Mouse (Mus musculus): Measurements from ENCODE around the gene Nudt1. TPM values are rescaled to one million over a fixed set of nuclear protein-coding genes. Genes with fewer than 3 reads are reported as not detected.

The Nudt1 gene
- polyA plus RNA-seq, 1 experiment: 21.0 TPM

DNA sequence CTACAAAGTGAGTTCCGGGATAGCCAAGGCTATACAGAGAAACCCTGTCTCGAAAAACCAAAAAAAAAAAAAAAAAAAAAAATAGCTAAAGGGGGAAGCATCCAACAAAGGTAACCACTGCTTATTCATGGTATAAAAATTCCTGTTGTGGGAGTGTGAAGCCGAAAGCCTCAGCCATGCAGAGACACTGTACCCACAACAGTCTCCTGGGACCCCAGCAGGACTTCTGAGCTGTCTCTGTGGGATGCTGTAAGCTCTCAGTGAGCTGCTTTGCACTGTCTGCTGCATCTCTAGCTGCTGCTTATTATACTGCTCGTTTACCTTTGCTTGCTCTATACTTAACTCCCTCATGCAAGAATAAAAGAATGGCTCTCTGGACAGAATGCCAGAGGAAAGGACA lies 23.2 kb upstream of the Nudt1 start:
- no peaks in the 10 kb centered on the region for H3K9me3 ChIP-seq
- peaks cover 19% of the 10 kb centered on the region for H3K4me1 ChIP-seq
- no peak overlapping the region for H3K4me3 ChIP-seq (replicated peaks)
- H3K27me3 ChIP-seq (replicated peaks): no peaks in the 10 kb centered on the region
- H3K36me3 ChIP-seq (replicated peaks; ENCODE audit: low read length): peaks cover 85% of the 10 kb centered on the region
- TF ChIP-seq GATA1 (IDR thresholded peaks at IDR 0.05; ENCODE audit: borderline replicate concordance, low read length) (no peak), FLI1 (IDR thresholded peaks at IDR 0.05; ENCODE audit: low read length) (no peak)

DNA sequence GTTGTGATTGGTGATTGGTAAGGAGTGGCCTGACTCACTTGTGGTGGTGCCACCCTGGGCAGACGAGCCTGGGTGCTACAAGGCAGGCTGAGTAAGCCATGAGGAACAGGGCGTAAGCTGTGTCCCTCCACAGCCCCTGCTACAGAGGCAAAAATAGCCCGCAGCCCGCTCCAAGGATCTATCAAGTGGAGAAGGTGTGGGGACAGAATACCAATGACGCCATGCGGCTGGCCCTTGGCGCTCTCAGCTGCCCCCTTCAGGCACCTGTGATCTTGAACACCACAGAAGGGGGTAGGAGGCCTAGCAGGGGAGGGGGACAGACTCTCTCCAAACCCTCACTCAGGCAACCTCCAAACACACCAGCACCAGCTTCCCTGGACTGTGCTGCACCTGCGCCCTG lies 15.4 kb upstream of the Nudt1 start:
- Histone ChIP-seq H3K4me1 (peaks cover 30% of the 10 kb centered on the region), H3K9me3 (no peaks in the 10 kb centered on the region), H3K4me3 (replicated peaks) (no peak overlapping the region), H3K27me3 (replicated peaks) (no peaks in the 10 kb centered on the region), H3K36me3 (replicated peaks; ENCODE audit: low read length) (peaks cover 91% of the 10 kb centered on the region)
- TF ChIP-seq GATA1 (IDR thresholded peaks at IDR 0.05; ENCODE audit: borderline replicate concordance, low read length) (no peak), FLI1 (IDR thresholded peaks at IDR 0.05; ENCODE audit: low read length) (no peak)

DNA sequence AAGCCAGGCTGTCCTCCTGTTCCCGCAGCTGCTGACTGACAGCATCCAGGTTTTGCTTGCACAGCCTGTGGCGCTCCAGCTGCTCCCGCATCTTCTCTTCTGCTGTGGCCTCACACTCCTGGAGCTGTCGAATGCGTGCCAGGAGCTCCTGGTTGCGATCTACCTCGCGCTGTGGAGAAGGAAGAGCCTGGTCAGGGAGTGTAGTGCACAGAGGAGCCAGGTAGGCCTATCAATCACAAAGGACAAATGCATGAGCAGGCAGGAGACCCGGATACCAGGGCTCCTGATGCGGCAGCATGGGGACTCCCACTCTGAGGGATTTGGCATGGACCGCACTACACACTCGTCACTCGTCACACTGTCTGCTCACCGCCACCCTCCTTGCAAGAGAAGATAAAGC lies 13.9 kb upstream of the Nudt1 start:
- no peak for TF ChIP-seq GATA1 (IDR thresholded peaks at IDR 0.05; ENCODE audit: borderline replicate concordance, low read length)
- TF ChIP-seq FLI1 (IDR thresholded peaks at IDR 0.05; ENCODE audit: low read length): no peak
- peaks cover 26% of the 10 kb centered on the region for H3K4me1 ChIP-seq
- no peaks in the 10 kb centered on the region for H3K27me3 ChIP-seq (replicated peaks)
- H3K4me3 ChIP-seq (replicated peaks): no peak overlapping the region
- peaks cover 94% of the 10 kb centered on the region for H3K36me3 ChIP-seq (replicated peaks; ENCODE audit: low read length)
- no peaks in the 10 kb centered on the region for H3K9me3 ChIP-seq

DNA sequence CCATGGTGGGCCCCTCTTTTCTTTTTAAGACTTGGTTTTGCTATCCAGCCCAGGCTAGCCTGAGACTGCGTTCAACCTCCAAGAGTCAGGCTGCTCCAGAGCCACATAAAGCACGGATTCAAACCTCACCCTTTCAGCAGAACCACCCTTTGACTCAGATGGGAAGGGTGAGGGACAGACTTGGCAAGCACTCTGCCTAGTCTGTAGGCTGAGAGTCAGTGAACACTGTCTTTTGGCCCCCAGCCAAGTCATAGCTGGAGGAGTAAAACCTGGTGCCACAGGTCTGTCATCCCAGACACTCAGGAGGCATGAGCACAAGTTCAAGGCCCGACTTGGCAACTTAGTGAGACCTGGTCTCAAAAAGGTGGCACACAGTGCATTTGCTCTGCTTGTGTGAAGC lies 4.7 kb upstream of the Nudt1 start:
- no peak for TF ChIP-seq GATA1 (IDR thresholded peaks at IDR 0.05; ENCODE audit: borderline replicate concordance, low read length)
- TF ChIP-seq FLI1 (IDR thresholded peaks at IDR 0.05; ENCODE audit: low read length): no peak
- H3K36me3 ChIP-seq (replicated peaks; ENCODE audit: low read length): peaks cover 56% of the 10 kb centered on the region
- H3K4me1 ChIP-seq: peaks cover 59% of the 10 kb centered on the region

DNA sequence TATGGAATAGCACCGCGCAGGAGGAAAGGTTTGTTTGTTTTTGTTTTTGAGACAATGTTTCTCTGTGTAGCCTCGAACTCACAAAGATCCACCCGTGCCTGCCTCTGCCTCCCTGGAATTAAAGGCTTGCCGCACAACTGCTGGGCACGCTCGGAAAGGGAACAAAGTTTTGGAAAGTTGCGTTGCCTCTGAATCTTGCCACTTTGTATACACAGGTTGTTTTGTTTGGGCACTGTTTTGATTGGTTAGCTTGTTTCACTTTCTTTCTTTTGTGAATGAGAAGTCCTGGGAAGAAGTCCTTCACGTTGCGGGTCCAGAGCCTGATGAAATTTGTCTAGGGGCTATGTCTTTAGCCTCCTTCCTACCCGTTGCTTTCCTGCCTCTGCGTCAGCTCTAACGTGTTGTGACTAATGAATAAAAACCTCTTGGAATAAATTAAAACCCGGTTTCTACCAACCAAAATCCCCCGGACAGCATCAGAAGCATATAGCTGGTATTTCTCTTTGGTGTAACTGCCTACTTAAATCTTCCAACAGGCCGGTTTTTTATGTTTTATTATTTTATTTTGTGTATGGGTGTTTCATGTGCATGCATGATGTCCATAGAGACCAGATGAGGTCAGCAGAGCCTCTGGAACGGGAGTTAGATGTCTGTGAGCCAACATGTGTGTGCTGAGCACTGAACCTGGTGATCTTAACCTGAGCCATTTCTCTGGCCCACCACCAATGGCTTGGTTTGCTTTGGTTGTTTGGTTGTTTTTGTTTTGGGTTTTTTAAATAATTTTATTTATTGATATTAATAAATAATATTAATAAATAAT lies 510 bp downstream of the Nudt1 start:
- Histone ChIP-seq H3K36me3 (replicated peaks; ENCODE audit: low read length) (peaks cover 29% of the 10 kb centered on the region), H3K4me3 (replicated peaks) (peak overlapping the region; percentile 98), H3K9me3 (no peaks in the 10 kb centered on the region), H3K27me3 (replicated peaks) (no peaks in the 10 kb centered on the region), H3K4me1 (peaks cover 62% of the 10 kb centered on the region)
- TF ChIP-seq GATA1 (IDR thresholded peaks at IDR 0.05; ENCODE audit: borderline replicate concordance, low read length) (no peak), FLI1 (IDR thresholded peaks at IDR 0.05; ENCODE audit: low read length) (no peak)

More for the DNA sequence above, 4.7 kb upstream of the Nudt1 start:
- H3K9me3 ChIP-seq: no peaks in the 10 kb centered on the region
- no peaks in the 10 kb centered on the region for H3K27me3 ChIP-seq (replicated peaks)
- no peak overlapping the region for H3K4me3 ChIP-seq (replicated peaks)

DNA sequence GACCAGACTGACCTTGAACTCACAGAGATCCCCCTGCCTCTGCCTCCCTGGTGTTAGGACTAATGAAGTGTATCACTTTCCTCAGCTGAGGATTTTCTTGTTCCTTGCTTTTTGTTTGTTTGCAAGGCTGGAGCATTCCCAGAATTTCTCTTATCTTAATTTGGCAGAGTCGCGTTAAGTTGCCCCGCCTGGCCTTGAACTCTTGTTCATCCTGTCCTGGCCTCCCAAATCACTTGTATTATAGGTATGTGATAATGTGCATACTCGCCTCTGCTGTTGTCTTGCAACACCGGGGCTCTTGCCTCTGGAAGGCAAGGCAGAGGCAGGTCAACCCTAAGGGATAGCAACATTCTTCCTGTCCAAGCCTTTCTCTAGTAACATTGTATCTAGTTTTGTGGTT lies 2.6 kb downstream of the Nudt1 start:
- H3K4me3 ChIP-seq (replicated peaks): peak overlapping the region; percentile 18
- H3K4me1 ChIP-seq: peaks cover 45% of the 10 kb centered on the region
- TF ChIP-seq GATA1 (IDR thresholded peaks at IDR 0.05; ENCODE audit: borderline replicate concordance, low read length) (no peak), FLI1 (IDR thresholded peaks at IDR 0.05; ENCODE audit: low read length) (no peak)
- H3K27me3 ChIP-seq (replicated peaks): no peaks in the 10 kb centered on the region
- no peaks in the 10 kb centered on the region for H3K9me3 ChIP-seq
- peaks cover 36% of the 10 kb centered on the region for H3K36me3 ChIP-seq (replicated peaks; ENCODE audit: low read length)

DNA sequence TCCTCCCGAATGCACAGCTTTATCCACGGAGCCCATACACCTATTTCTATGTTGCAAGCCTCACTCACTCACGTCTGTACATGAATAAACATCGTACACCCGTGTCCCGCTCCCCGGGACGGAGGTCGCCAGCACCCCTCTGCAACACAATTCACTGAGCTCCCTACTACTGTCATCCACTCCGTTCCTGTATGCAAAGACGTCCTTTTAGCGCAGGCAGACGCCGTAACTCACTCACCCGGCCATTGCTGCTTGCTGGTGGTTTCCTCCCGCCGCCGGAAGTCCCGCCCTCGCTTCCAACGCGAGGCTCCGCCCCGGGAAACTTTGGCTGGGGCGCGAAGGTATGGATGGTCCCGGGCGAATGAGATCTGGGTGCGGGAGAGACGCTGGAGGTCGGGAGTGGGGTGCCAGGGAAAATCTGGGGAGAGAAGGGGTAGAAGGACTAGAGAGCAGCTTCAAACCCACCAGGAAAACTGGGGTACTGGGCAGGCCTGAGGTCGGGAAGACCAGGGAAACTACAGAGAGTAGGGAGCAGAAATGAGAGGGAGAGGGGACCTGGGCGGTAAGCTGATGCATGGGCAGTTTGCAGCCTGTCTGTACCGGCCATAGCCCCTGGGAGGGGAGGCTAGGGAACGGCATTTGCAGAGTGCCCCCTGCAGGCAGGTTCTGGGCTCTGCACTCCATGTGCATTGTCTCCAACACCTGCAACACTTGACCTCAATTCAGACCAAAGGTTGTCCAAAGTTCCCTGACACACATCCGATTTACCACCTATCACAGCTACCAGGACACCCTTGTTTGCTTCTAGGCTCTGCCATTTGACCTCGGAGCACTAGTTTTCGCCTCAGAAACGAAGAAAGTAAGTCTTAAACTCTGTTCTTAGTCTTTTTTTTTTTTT lies 10.4 kb downstream of the Nudt1 start, which contains the start of gene Mrm2:
Mrm2 (minus strand) TSS at position 284 of the 898 bp plus-strand sequence.
- no peaks in the 10 kb centered on the region for H3K27me3 ChIP-seq (replicated peaks)
- peak within 1 kb of the TSS; percentile 93 for H3K4me3 ChIP-seq (replicated peaks)
- no peaks in the 10 kb centered on the region for H3K9me3 ChIP-seq
- peaks cover 28% of the 10 kb centered on the region for H3K4me1 ChIP-seq
- TF ChIP-seq FLI1 (IDR thresholded peaks at IDR 0.05; ENCODE audit: low read length) (peak; percentile 13; the same call in 1 of the 2 replicates), GATA1 (IDR thresholded peaks at IDR 0.05; ENCODE audit: borderline replicate concordance, low read length) (no peak)
- H3K36me3 ChIP-seq (replicated peaks; ENCODE audit: low read length): peaks cover 58% of the 10 kb centered on the region

DNA sequence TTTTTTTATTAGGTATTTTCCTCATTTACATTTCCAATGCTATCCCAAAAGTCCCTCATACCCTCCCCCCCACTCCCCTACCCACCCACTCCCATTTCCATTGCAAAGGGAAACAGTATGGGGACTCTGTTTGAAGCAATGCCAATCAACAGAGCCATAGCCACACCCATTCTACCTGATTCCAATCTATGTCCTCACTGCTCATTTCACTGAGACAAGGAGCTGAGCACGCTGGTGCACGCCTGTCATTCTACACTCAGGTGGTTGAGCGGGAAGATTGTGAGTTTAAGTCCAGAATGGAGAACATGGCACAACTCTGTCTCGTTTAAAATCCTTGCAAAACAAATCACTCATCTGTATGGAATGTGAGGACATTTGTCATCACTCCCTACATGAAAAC lies 11.1 kb downstream of the Nudt1 start:
- Histone ChIP-seq H3K9me3 (no peaks in the 10 kb centered on the region), H3K4me1 (peaks cover 28% of the 10 kb centered on the region), H3K27me3 (replicated peaks) (no peaks in the 10 kb centered on the region), H3K4me3 (replicated peaks) (no peak overlapping the region), H3K36me3 (replicated peaks; ENCODE audit: low read length) (peaks cover 58% of the 10 kb centered on the region)
- TF ChIP-seq GATA1 (IDR thresholded peaks at IDR 0.05; ENCODE audit: borderline replicate concordance, low read length): no peak
- no peak for TF ChIP-seq FLI1 (IDR thresholded peaks at IDR 0.05; ENCODE audit: low read length)

DNA sequence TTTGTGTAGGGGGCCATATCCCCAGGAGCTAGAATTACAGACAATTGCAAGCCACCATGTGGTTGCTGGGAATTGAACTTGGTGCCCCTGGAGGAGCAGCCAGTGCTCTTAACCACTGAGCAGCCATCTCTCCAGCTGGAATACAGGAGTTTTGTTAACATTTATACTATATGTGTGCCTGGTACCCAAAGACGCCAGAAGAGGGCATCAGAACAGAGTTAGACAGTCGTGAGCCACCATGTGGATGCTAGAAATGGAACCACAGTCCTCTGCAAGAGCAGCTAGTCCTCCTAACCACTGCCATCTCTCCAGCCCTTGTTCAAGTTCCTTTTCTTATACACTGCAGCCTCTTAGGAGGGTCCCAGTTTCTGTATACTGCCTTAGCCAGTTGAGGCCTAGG lies 12.2 kb downstream of the Nudt1 start:
- Histone ChIP-seq H3K36me3 (replicated peaks; ENCODE audit: low read length) (peaks cover 58% of the 10 kb centered on the region), H3K9me3 (peaks cover 2% of the 10 kb centered on the region), H3K4me3 (replicated peaks) (no peak overlapping the region), H3K4me1 (peaks cover 28% of the 10 kb centered on the region), H3K27me3 (replicated peaks) (no peaks in the 10 kb centered on the region)
- TF ChIP-seq FLI1 (IDR thresholded peaks at IDR 0.05; ENCODE audit: low read length): no peak
- TF ChIP-seq GATA1 (IDR thresholded peaks at IDR 0.05; ENCODE audit: borderline replicate concordance, low read length): no peak
